Mouse (Mus musculus) ES-Bruce4 (cell line): ENCODE results near the gene Rnf225.

Experiments used
- CTCF ChIP-seq: IDR thresholded peaks from one replicate; pipeline ENCODE4 v1.8.1; 2011; ENCODE audit warnings: low read depth, low read length
- EP300 ChIP-seq: IDR thresholded peaks from 2 replicates; pipeline ENCODE4 v1.6.1; 2011; ENCODE audit warnings: low read depth, low read length; ENCODE audit not compliant: insufficient read depth
- POLR2A ChIP-seq: IDR thresholded peaks from one replicate; pipeline ENCODE4 v1.8.1; 2011; ENCODE audit warnings: low read length; ENCODE audit not compliant: insufficient read depth

DNA sequence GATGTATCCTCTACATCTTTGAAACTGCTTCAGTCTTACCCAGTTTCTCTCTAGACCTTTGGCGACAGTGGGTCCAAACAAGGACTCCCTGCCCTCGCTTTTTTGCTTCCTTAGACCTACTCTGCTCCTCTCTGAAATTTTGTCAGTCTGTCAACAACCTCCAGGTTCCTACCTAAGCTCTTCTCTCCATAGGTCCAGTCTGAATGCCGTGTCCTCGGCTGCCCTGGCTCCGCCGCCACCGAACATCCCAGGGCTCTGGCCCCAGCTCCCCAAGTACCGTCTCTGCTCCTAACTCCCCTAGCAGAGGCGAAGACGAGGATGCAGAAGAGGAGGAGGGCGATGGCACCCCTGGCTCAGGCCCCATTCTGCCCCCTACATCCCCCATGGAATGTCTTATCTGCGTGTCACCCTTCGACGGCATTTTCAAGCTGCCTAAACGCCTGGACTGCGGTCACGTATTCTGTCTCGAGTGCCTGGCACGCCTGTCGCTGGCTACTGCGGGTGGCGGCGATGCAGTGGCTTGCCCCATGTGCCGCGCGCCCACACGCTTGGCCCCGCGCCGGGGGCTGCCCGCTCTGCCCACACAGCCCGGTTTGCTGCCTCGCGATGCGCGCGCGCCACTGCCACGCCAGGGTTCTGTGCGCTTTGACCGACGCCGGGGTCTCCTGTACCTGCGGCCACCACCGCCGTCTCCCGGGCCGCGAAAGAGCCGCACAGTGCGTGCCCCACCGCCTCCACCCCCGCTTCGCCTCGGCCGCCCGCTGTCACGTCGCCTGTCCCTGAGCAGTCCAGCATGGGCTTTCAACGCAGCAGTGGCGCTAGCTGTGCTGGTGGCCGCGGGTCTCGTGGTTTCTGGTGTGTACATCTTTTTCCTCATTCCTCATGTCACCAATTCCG, 725 bp downstream of the Rnf225 start:
- TF ChIP-seq CTCF, result no peak
- TF ChIP-seq EP300, result no peak
- TF ChIP-seq POLR2A, result no peak
